Mouse (Mus musculus) liver, embryonic 11.5 days (tissue): Measurements from ENCODE around the gene Abca4. TPM values are rescaled to one million over a fixed set of nuclear protein-coding genes. Genes with fewer than 3 reads are reported as not detected.

Source experiments
- ATAC-seq: fragments of 200-750 bp; cut with Nextera tagmentation; replicated peaks from 2 replicates; pipeline ENCODE4 v1.8.0; 2017; ENCODE audit warnings: moderate number of reproducible peaks, mild to moderate bottlenecking, moderate TSS enrichment, moderate library complexity; ENCODE audit not compliant: low FRiP score
- DNase-seq: peaks from one replicate; pipeline ENCODE4 v3.0.0-alpha.2; 2017; ENCODE audit warnings: low spot score
- H3K27ac ChIP-seq: fragments of 300-500 bp; sonication (generic); 2 replicates; pipeline ENCODE4 v1.5.1; 2014; ENCODE audit warnings: mild to moderate bottlenecking, low read depth, low read length, control low read depth
- H3K27me3 ChIP-seq: fragments of 300-500 bp; sonication (generic); replicated peaks from 2 replicates; pipeline ENCODE4 v1.6.1; 2014; ENCODE audit warnings: low read length, mixed read lengths; ENCODE audit not compliant: control insufficient read depth, insufficient read depth
- H3K36me3 ChIP-seq: fragments of 300-500 bp; sonication (generic); 2 replicates; pipeline ENCODE4 v1.6.1; 2014; ENCODE audit warnings: mild to moderate bottlenecking, low read length, moderate library complexity, mixed read lengths; ENCODE audit not compliant: control insufficient read depth, insufficient read depth
- H3K4me1 ChIP-seq: fragments of 300-500 bp; sonication (generic); replicated peaks from 2 replicates; pipeline ENCODE4 v1.6.1; 2014; ENCODE audit warnings: low read length, mixed read lengths; ENCODE audit not compliant: control insufficient read depth, insufficient read depth
- H3K4me2 ChIP-seq: fragments of 300-500 bp; sonication (generic); 2 replicates; pipeline ENCODE4 v1.6.1; 2014; ENCODE audit warnings: mild to moderate bottlenecking, control low read depth, moderate library complexity
- H3K4me3 ChIP-seq: fragments of 300-500 bp; sonication (generic); 2 replicates; pipeline ENCODE4 v1.5.1; 2014; ENCODE audit warnings: low read depth, low read length, control low read depth
- H3K9ac ChIP-seq: fragments of 300-500 bp; sonication (generic); 2 replicates; pipeline ENCODE4 v1.6.1; 2014; ENCODE audit warnings: low read depth, low read length, control low read depth
- H3K9me3 ChIP-seq: fragments of 300-500 bp; sonication (generic); 2 replicates; pipeline ENCODE4 v1.6.1; 2016; ENCODE audit warnings: low read length, inconsistent platforms, mixed read lengths; ENCODE audit not compliant: control insufficient read depth
- WGBS: fragments of 180-500 bp; shearing (Covaris S2); extraction: QIAGEN DNeasy Blood & Tissue Kit; methylation state at CpG from one replicate; pipeline ENCODE4 v1.1.7; 2014; 5-methylcytosine and 5-hydroxymethylcytosine counted together
- polyA plus RNA-seq: library from polyadenylated mRNA; unstranded; fragments of >200 nt; fragmentation: Nextera tagmentation; extraction: Ambion mirVana; gene quantifications from 2 replicates; pipeline ENCODE4 v1.2.1, GENCODE M21; 2014

The Abca4 gene
- polyA plus RNA-seq, 1 experiment from 2014 or later, result 3.2 TPM

GRCm38 (mm10) chr3:122186975-122187374 lies 142.7 kb downstream of the Abca4 start:
- no peak overlapping the region for H3K4me2 ChIP-seq
- H3K9ac ChIP-seq, result no peak overlapping the region
- ATAC-seq, result peak; percentile 75
- no peak overlapping the region for H3K27ac ChIP-seq
- 29% methylated on average over 1 of the region's 1 CpGs for WGBS
- no peaks in the 10 kb centered on the region for H3K4me1 ChIP-seq
- no peak overlapping the region for H3K4me3 ChIP-seq
- no peaks in the 10 kb centered on the region for H3K27me3 ChIP-seq
- H3K9me3 ChIP-seq, result no peaks in the 10 kb centered on the region
- no peaks in the 10 kb centered on the region for H3K36me3 ChIP-seq
- no peak for DNase-seq

- H3K9ac ChIP-seq, result no peak overlapping the region
- H3K27me3 ChIP-seq, result no peaks in the 10 kb centered on the region
- WGBS, result 73% methylated on average over 4 of the region's 4 CpGs
- no peak overlapping the region for H3K4me3 ChIP-seq
- H3K36me3 ChIP-seq, result no peaks in the 10 kb centered on the region
- DNase-seq (no peak), ATAC-seq (no peak)
- no peaks in the 10 kb centered on the region for H3K9me3 ChIP-seq
- no peaks in the 10 kb centered on the region for H3K4me1 ChIP-seq
- no peak overlapping the region for H3K27ac ChIP-seq
- no peak overlapping the region for H3K4me2 ChIP-seq
Measured at GRCm38 (mm10) chr3:122196621-122197298, 152.5 kb downstream of the Abca4 start.

DNA sequence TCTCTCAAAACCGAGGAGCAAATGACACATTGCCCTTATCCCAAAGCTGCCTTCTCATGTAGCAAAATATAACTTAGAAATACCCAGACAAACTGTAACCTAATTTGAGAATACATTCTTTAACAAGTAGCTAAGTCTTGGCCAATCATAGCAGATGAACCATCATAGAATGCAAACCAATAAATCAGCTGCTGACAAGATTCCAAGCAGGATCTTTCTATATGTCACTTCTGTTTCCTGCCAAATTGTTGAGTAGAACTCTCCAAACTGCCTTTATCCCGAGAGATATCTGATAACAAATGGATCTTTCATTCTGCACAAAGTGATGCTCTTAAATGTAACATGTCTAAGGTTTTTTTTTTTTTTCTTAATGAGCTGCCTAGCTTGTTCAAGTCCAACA lies 154.3 kb downstream of the Abca4 start:
- H3K4me2 ChIP-seq, result no peak overlapping the region
- no peak for DNase-seq
- 63% methylated on average over 2 of the region's 2 CpGs for WGBS
- no peak overlapping the region for H3K9ac ChIP-seq
- no peak overlapping the region for H3K27ac ChIP-seq
- no peaks in the 10 kb centered on the region for H3K4me1 ChIP-seq
- no peak for ATAC-seq
- H3K4me3 ChIP-seq, result no peak overlapping the region
- no peaks in the 10 kb centered on the region for H3K9me3 ChIP-seq
- no peaks in the 10 kb centered on the region for H3K36me3 ChIP-seq
- no peaks in the 10 kb centered on the region for H3K27me3 ChIP-seq

DNA sequence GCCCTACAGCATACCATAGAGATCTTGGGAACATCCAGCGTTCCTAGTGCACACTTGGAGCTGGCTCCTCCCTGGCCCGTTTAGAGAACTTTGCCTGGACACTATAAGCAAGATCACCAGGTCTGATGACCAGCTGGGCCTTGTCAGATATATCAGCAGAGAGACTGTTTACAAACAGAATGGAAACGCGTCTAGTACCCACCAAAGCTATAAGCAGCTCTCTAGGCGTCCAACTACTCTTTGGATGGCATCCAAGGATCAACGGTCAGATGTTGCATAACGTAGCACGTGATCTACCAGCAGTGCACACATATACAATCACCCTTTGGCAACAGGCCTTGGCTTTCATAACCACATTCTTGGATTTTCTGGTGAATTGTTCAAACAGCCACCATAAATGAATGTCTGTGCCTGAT lies 154.7 kb downstream of the Abca4 start:
- no peak for DNase-seq

DNA sequence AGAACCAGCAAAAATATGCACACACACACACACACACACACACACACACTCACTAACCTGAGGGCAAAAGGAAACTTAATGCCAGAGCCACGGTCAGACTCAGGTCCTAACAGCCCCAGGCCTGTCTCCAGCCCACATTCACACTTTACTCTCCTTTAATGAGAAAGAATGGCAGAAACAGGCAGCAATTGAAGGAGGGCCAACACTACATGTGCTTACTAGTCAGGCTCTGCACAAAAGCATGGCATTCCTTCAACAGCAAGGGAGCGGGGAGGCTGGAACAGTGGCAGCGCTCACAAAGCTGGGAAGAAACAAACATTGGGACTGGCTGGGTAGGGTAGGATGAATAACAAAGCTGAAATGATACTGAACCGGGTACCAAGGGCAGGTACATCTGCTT lies 155.4 kb downstream of the Abca4 start:
- no peak overlapping the region for H3K27ac ChIP-seq
- no peaks in the 10 kb centered on the region for H3K9me3 ChIP-seq
- no peak for ATAC-seq

More for the DNA sequence above, 154.7 kb downstream of the Abca4 start:
- H3K4me3 ChIP-seq, result no peak overlapping the region
- no peak overlapping the region for H3K27ac ChIP-seq
- H3K4me1 ChIP-seq, result no peaks in the 10 kb centered on the region
- H3K36me3 ChIP-seq, result no peaks in the 10 kb centered on the region
- H3K27me3 ChIP-seq, result no peaks in the 10 kb centered on the region
- WGBS, result 72% methylated on average over 8 of the region's 8 CpGs
- no peaks in the 10 kb centered on the region for H3K9me3 ChIP-seq
- H3K9ac ChIP-seq, result no peak overlapping the region
- peak; percentile 54; the same call in 1 of the 2 replicates for ATAC-seq
- H3K4me2 ChIP-seq, result no peak overlapping the region

DNA sequence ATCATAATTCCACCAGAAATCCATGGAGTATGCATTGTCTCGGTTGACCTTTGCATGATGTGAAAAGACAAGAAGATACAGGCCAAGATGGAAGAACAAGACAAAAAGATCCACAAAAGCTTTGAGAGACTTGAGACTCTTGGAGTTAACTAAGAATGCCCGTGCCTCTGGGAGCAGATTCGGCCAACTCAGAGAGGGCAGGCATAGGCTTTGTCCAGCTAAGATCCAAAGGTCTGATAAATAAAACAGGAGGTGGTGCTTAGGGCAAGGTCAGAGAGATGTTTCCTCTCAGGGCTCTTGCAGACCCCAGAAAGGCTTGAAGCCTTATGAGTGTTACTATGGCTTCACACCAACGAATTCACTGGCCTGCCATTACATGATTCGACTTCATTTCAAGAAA lies 155.8 kb downstream of the Abca4 start:
- no peak overlapping the region for H3K27ac ChIP-seq
- no peak overlapping the region for H3K4me3 ChIP-seq
- DNase-seq (no peak), ATAC-seq (no peak)
- no peaks in the 10 kb centered on the region for H3K9me3 ChIP-seq
- H3K9ac ChIP-seq, result no peak overlapping the region
- no peaks in the 10 kb centered on the region for H3K4me1 ChIP-seq
- H3K36me3 ChIP-seq, result no peaks in the 10 kb centered on the region
- H3K4me2 ChIP-seq, result no peak overlapping the region
- no peaks in the 10 kb centered on the region for H3K27me3 ChIP-seq
- WGBS, result 86% methylated on average over 5 of the region's 5 CpGs

More for the DNA sequence above, 155.4 kb downstream of the Abca4 start:
- H3K4me1 ChIP-seq, result no peaks in the 10 kb centered on the region
- 84% methylated on average over 4 of the region's 4 CpGs for WGBS
- H3K9ac ChIP-seq, result no peak overlapping the region
- DNase-seq, result no peak
- H3K36me3 ChIP-seq, result no peaks in the 10 kb centered on the region
- no peak overlapping the region for H3K4me3 ChIP-seq
- no peak overlapping the region for H3K4me2 ChIP-seq
- no peaks in the 10 kb centered on the region for H3K27me3 ChIP-seq

DNA sequence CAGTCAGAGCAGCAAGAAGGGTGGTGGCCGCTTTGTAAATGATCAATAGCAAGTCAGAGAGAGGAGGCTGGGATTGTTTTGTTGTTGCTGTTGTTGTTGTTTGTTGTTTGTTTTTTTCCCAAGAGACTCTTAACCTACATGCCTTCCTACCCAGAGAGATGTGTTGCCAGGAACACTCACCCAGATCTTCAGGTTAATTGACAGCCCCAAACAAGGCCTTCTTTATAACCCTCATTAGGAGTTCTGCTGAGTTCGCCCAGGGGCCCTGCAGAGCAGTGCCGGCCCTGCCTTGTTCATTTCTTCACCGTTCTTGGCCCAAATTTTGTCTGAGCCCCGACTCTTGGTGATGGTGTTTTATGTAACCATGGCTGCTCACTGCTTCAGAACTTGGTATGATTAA lies 156.2 kb downstream of the Abca4 start:
- H3K9ac ChIP-seq, result no peak overlapping the region
- ATAC-seq (no peak), DNase-seq (no peak)
- H3K27ac ChIP-seq, result no peak overlapping the region
- H3K36me3 ChIP-seq, result no peaks in the 10 kb centered on the region
- H3K27me3 ChIP-seq, result no peaks in the 10 kb centered on the region
- H3K4me3 ChIP-seq, result no peak overlapping the region
- H3K4me1 ChIP-seq, result no peaks in the 10 kb centered on the region
- 78% methylated on average over 5 of the region's 5 CpGs for WGBS
- H3K4me2 ChIP-seq, result no peak overlapping the region
- H3K9me3 ChIP-seq, result no peaks in the 10 kb centered on the region

GRCm38 (mm10) chr3:122202307-122202732 lies 158.1 kb downstream of the Abca4 start:
- H3K27ac ChIP-seq, result no peak overlapping the region
- no peak overlapping the region for H3K9ac ChIP-seq
- no peak for DNase-seq
- no peaks in the 10 kb centered on the region for H3K36me3 ChIP-seq
- no peaks in the 10 kb centered on the region for H3K4me1 ChIP-seq
- no peaks in the 10 kb centered on the region for H3K27me3 ChIP-seq
- WGBS, result 42% methylated on average over 5 of the region's 5 CpGs
- no peak overlapping the region for H3K4me3 ChIP-seq
- H3K4me2 ChIP-seq, result no peak overlapping the region
- no peaks in the 10 kb centered on the region for H3K9me3 ChIP-seq
- ATAC-seq, result no peak

GRCm38 (mm10) chr3:122203675-122204329 lies 159.6 kb downstream of the Abca4 start:
- H3K9ac ChIP-seq, result no peak overlapping the region
- H3K4me3 ChIP-seq, result no peak overlapping the region
- no peak overlapping the region for H3K27ac ChIP-seq
- no peak overlapping the region for H3K4me2 ChIP-seq
- no peaks in the 10 kb centered on the region for H3K27me3 ChIP-seq
- H3K36me3 ChIP-seq, result no peaks in the 10 kb centered on the region
- no peaks in the 10 kb centered on the region for H3K9me3 ChIP-seq
- DNase-seq (no peak), ATAC-seq (no peak)
- H3K4me1 ChIP-seq, result no peaks in the 10 kb centered on the region
- WGBS, result 76% methylated on average over 9 of the region's 9 CpGs
